Mouse (Mus musculus) midbrain, embryonic 15.5 days (tissue): ENCODE results near the gene A030005K14Rik. TPM values are rescaled to one million over a fixed set of nuclear protein-coding genes. Genes with fewer than 3 reads are reported as not detected.

Experiments
- ATAC-seq: fragments of 200-750 bp; cut with Nextera tagmentation; replicated peaks from 2 replicates; pipeline ENCODE4 v1.8.0; 2017; ENCODE audit warnings: moderate TSS enrichment
- H3K27ac ChIP-seq: fragments of 300-500 bp; sonication (generic); 2 replicates; pipeline ENCODE4 v1.5.1; 2015; ENCODE audit warnings: mild to moderate bottlenecking, inconsistent platforms
- H3K27me3 ChIP-seq: fragments of 300-500 bp; sonication (generic); replicated peaks from 2 replicates; pipeline ENCODE4 v1.6.1; 2015; ENCODE audit warnings: inconsistent platforms
- H3K36me3 ChIP-seq: fragments of 300-500 bp; sonication (generic); replicated peaks from 2 replicates; pipeline ENCODE4 v1.6.1; 2015; ENCODE audit warnings: inconsistent platforms
- H3K4me1 ChIP-seq: fragments of 300-500 bp; sonication (generic); 2 replicates; pipeline ENCODE4 v1.6.1; 2015; ENCODE audit warnings: inconsistent platforms
- H3K4me2 ChIP-seq: fragments of 300-500 bp; sonication (generic); 2 replicates; pipeline ENCODE4 v1.6.1; 2015; ENCODE audit warnings: inconsistent platforms, mild to moderate bottlenecking, moderate library complexity
- H3K4me3 ChIP-seq: fragments of 300-500 bp; sonication (generic); 2 replicates; pipeline ENCODE4 v1.5.1; 2015; ENCODE audit warnings: mild to moderate bottlenecking, inconsistent platforms
- H3K9ac ChIP-seq: fragments of 300-500 bp; sonication (generic); 2 replicates; pipeline ENCODE4 v1.6.1; 2015; ENCODE audit warnings: mild to moderate bottlenecking, inconsistent platforms
- H3K9me3 ChIP-seq: fragments of 300-500 bp; sonication (generic); 2 replicates; pipeline ENCODE4 v1.6.1; 2016; ENCODE audit warnings: inconsistent platforms
- WGBS: fragments of 180-500 bp; shearing (Covaris S2); methylation state at CpG from one replicate; pipeline ENCODE4 v1.1.7; 2015; ENCODE audit warnings: mixed read lengths; 5-methylcytosine and 5-hydroxymethylcytosine counted together
- polyA plus RNA-seq: library from polyadenylated mRNA; unstranded; fragments of >200 nt; fragmentation: Nextera tagmentation; extraction: Ambion mirVana; gene quantifications from 2 replicates; pipeline ENCODE4 v1.2.1, GENCODE M21; 2015

A030005K14Rik gene
- not detected in 2 replicates for polyA plus RNA-seq

GRCm38 (mm10) chr1:83059278-83059677 is at the start of gene A030005K14Rik:
Gene A030005K14Rik (minus strand): TSS chr1:83059378.
- H3K9me3 ChIP-seq, result no peaks in the 10 kb centered on the region
- no peak for ATAC-seq
- no peak within 1 kb of the TSS for H3K27ac ChIP-seq
- no peak within 1 kb of the TSS for H3K4me3 ChIP-seq
- H3K9ac ChIP-seq, result no peak within 1 kb of the TSS
- no peaks in the 10 kb centered on the region for H3K4me1 ChIP-seq
- WGBS, result 90% methylated on average over 9 of the region's 9 CpGs
- no peaks in the 10 kb centered on the region for H3K27me3 ChIP-seq
- H3K4me2 ChIP-seq, result no peak within 1 kb of the TSS
- no peaks in the 10 kb centered on the region for H3K36me3 ChIP-seq

GRCm38 (mm10) chr1:83107410-83107978 is 48.3 kb upstream of the A030005K14Rik start:
- Histone ChIP-seq H3K4me3 (no peak overlapping the region), H3K36me3 (no peaks in the 10 kb centered on the region), H3K4me2 (no peak overlapping the region), H3K27me3 (no peaks in the 10 kb centered on the region), H3K9ac (no peak overlapping the region), H3K9me3 (no peaks in the 10 kb centered on the region), H3K4me1 (no peaks in the 10 kb centered on the region), H3K27ac (no peak overlapping the region)
- no peak for ATAC-seq
- WGBS, result 82% methylated on average over 5 of the region's 5 CpGs

DNA sequence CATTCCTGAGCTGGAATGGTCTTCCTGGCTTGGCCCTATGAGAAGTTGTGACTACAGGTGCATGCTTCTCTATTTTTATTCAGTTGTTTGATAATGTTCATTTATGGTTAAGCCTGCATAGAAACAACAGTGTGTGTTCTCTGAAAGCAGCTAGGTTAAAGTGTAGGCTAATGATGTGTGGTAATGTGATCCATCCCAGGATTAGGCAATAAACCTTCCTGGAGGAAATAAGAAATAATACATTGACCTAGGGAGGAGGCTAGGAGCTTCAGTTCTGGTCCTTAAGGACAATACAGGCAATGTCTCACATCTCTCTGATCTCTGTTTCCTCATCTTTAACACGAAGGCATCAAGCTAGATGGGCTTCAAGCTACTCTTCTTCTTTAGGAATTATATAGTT is 46.3 kb upstream of the A030005K14Rik start:
- no peaks in the 10 kb centered on the region for H3K27me3 ChIP-seq
- 63% methylated on average over 1 of the region's 1 CpGs for WGBS
- no peak overlapping the region for H3K4me2 ChIP-seq
- H3K9me3 ChIP-seq, result no peaks in the 10 kb centered on the region
- no peaks in the 10 kb centered on the region for H3K36me3 ChIP-seq
- no peaks in the 10 kb centered on the region for H3K4me1 ChIP-seq
- no peak overlapping the region for H3K27ac ChIP-seq
- ATAC-seq, result no peak
- H3K9ac ChIP-seq, result no peak overlapping the region
- no peak overlapping the region for H3K4me3 ChIP-seq

DNA sequence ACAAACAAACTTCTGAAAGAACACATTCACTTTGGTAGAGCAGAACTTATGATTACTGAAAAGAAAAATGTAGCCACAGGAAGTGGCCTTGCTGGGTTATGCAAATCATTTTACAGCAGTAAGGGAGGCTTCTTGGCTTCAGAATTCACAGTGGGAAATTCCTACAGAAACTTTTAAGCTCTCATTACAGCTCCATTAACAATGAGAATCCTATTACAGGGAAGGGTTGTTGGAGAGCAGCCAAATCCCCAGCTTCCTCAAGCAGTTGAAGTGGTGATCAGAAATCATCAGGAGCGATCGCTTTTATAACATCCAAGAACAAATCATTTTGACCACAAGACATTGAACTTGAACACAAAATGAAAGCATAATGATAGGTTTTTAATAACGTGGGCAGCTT is 42.7 kb upstream of the A030005K14Rik start:
- no peak overlapping the region for H3K9ac ChIP-seq
- no peaks in the 10 kb centered on the region for H3K36me3 ChIP-seq
- H3K4me2 ChIP-seq, result no peak overlapping the region
- no peak for ATAC-seq
- no peak overlapping the region for H3K4me3 ChIP-seq
- no peak overlapping the region for H3K27ac ChIP-seq
- no peaks in the 10 kb centered on the region for H3K9me3 ChIP-seq
- no peaks in the 10 kb centered on the region for H3K4me1 ChIP-seq
- WGBS, result 46% methylated on average over 3 of the region's 3 CpGs
- H3K27me3 ChIP-seq, result no peaks in the 10 kb centered on the region

DNA sequence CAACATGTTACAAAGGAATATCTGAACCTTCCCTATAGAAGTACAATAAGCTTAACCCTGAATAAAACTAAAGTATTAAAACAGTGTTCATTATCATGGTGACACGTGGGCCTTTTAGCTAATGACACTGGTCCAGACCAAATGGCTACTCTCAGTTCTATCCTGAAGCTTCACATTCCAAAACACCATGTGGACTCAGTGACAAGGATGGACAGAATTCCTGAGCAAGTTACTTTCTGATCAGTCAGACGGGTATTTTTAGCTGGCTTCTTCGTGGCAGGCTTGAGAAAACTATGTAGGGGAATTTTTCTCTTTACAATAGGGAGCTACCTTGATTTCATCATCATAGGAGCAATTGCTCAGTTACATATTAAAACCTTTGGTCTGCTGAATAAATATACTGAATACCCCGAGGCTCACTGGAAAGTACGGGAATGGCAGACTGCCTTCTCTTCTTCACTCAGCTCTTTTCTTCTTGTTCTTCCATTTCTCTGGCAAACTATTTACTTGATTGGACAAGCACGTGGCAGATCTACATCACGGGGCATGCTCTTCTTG is 40.5 kb upstream of the A030005K14Rik start:
- 73% methylated on average over 7 of the region's 7 CpGs for WGBS
- no peak overlapping the region for H3K4me2 ChIP-seq
- H3K4me1 ChIP-seq, result no peaks in the 10 kb centered on the region
- H3K4me3 ChIP-seq, result no peak overlapping the region
- ATAC-seq, result no peak
- H3K9ac ChIP-seq, result no peak overlapping the region
- H3K36me3 ChIP-seq, result no peaks in the 10 kb centered on the region
- no peaks in the 10 kb centered on the region for H3K27me3 ChIP-seq
- H3K9me3 ChIP-seq, result no peaks in the 10 kb centered on the region
- H3K27ac ChIP-seq, result no peak overlapping the region

DNA sequence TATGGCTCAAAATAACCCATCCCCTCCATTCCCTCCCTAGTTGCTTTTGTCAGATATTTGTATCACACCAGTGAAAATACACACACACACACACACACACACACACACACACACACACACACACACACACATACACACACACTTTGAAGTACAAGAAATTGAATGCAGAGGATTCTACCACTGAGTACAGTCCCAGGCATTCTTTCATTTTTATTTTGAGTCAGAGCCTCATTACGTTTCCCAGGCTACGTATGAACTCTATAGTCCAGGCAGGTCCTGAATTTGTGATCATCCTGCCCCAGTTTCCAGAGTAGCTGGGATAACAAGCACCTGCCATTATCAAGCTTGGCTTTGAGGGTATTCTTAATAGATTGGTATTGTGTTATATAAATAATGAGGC is 40.0 kb upstream of the A030005K14Rik start:
- 0 out of 2 replicates have a peak, but pooled peaks have one; percentile 48 for ATAC-seq
- no peaks in the 10 kb centered on the region for H3K36me3 ChIP-seq
- H3K4me1 ChIP-seq, result no peaks in the 10 kb centered on the region
- no peak overlapping the region for H3K9ac ChIP-seq
- WGBS, result 77% methylated on average over 2 of the region's 2 CpGs
- no peak overlapping the region for H3K4me2 ChIP-seq
- H3K4me3 ChIP-seq, result no peak overlapping the region
- H3K9me3 ChIP-seq, result no peaks in the 10 kb centered on the region
- no peak overlapping the region for H3K27ac ChIP-seq
- H3K27me3 ChIP-seq, result no peaks in the 10 kb centered on the region

DNA sequence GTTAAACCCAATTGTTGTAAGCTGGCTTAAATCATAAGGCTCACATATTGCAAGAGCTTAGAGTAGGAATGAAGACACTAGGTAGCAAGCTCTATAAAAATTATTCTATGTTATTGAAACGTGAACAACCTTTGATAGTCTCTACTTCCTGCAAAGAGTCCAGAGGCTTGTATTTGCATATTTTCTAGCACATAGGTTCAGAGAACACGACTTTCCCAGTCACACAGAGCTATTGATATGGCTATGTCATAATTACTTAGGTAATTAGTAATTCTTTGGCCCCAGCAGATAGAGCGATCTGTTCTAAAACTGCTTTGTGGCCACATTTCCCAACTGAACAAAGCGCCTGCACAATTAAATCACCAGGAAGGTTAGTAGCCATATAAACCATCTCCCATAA is 37.8 kb upstream of the A030005K14Rik start:
- 79% methylated on average over 4 of the region's 4 CpGs for WGBS
- Histone ChIP-seq H3K27ac (no peak overlapping the region), H3K4me1 (no peaks in the 10 kb centered on the region), H3K4me3 (no peak overlapping the region), H3K36me3 (no peaks in the 10 kb centered on the region), H3K9me3 (no peaks in the 10 kb centered on the region), H3K9ac (no peak overlapping the region), H3K4me2 (no peak overlapping the region), H3K27me3 (no peaks in the 10 kb centered on the region)
- no peak for ATAC-seq

DNA sequence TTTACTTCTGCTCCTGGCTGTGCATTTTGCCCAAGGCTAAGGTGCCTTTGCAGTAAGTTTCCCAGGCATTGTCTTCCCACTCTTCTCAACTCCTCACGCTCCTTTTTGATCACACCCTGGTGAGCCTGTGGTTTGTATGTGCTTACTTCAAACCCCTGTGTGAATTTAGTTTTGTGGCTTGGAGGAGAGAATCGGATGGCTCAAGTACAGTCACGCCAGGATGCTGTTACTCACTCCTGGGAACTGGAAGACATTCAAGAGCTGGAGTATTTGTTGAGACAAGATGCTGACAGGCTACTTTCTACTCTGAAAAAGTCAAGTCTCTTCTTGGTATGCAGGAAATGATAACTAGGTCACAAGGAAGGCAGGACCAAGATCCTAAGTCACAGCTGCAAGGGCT is 32.1 kb upstream of the A030005K14Rik start:
- H3K9ac ChIP-seq, result no peak overlapping the region
- H3K36me3 ChIP-seq, result no peaks in the 10 kb centered on the region
- H3K4me2 ChIP-seq, result no peak overlapping the region
- no peak overlapping the region for H3K4me3 ChIP-seq
- H3K27ac ChIP-seq, result no peak overlapping the region
- ATAC-seq, result no peak
- 80% methylated on average over 3 of the region's 3 CpGs for WGBS
- H3K9me3 ChIP-seq, result no peaks in the 10 kb centered on the region
- H3K27me3 ChIP-seq, result no peaks in the 10 kb centered on the region
- no peaks in the 10 kb centered on the region for H3K4me1 ChIP-seq

DNA sequence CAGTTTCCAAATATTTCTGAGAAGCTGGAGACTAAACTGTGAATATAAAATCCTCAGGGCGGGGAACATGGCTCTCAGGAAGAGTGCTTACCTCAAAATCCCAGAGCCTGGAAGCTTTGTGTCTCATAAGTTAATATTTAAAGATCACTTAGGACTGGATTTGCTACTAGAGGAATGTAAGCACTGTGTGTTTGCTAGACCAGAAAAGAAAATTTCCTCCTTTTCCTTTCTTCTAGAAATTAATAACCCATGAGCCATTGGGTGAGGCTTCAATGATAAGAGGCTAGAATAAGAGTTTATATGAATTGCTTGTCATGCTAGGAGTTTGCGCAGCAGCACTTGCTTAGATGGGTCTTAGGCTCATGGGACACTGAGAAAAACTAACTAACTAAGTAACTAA is 25.6 kb upstream of the A030005K14Rik start:
- no peak overlapping the region for H3K4me3 ChIP-seq
- 94% methylated on average over 2 of the region's 2 CpGs for WGBS

GRCm38 (mm10) chr1:83077016-83077415 is 17.8 kb upstream of the A030005K14Rik start:
- Histone ChIP-seq H3K9me3 (no peaks in the 10 kb centered on the region), H3K36me3 (no peaks in the 10 kb centered on the region), H3K4me3 (no peak overlapping the region), H3K9ac (no peak overlapping the region), H3K4me1 (no peaks in the 10 kb centered on the region; the same call in 1 of the 2 replicates), H3K4me2 (no peak overlapping the region), H3K27ac (no peak overlapping the region), H3K27me3 (no peaks in the 10 kb centered on the region)
- ATAC-seq, result no peak
- WGBS, result 87% methylated on average over 6 of the region's 6 CpGs

More for the DNA sequence above, 25.6 kb upstream of the A030005K14Rik start:
- no peak overlapping the region for H3K4me2 ChIP-seq
- no peak overlapping the region for H3K9ac ChIP-seq
- no peaks in the 10 kb centered on the region for H3K27me3 ChIP-seq
- H3K36me3 ChIP-seq, result no peaks in the 10 kb centered on the region
- H3K9me3 ChIP-seq, result no peaks in the 10 kb centered on the region
- ATAC-seq, result no peak
- H3K4me1 ChIP-seq, result no peaks in the 10 kb centered on the region
- H3K27ac ChIP-seq, result no peak overlapping the region

- Histone ChIP-seq H3K27ac (peak overlapping the region; percentile 36; the same call in 1 of the 2 replicates), H3K4me1 (no peaks in the 10 kb centered on the region; the same call in 1 of the 2 replicates), H3K27me3 (no peaks in the 10 kb centered on the region), H3K4me2 (peak overlapping the region; percentile 41), H3K9ac (no peak overlapping the region), H3K9me3 (no peaks in the 10 kb centered on the region), H3K4me3 (peak overlapping the region; percentile 27), H3K36me3 (no peaks in the 10 kb centered on the region)
- WGBS, result 45% methylated on average over 11 of the region's 11 CpGs
- peak; percentile 96 for ATAC-seq
Measured at GRCm38 (mm10) chr1:83076190-83076917, 17.2 kb upstream of the A030005K14Rik start.

- H3K9ac ChIP-seq, result no peak overlapping the region
- H3K4me2 ChIP-seq, result peak overlapping the region; percentile 41
- H3K27me3 ChIP-seq, result no peaks in the 10 kb centered on the region
- H3K27ac ChIP-seq, result peak overlapping the region; percentile 36; the same call in 1 of the 2 replicates
- 34% methylated on average over 15 of the region's 15 CpGs for WGBS
- H3K36me3 ChIP-seq, result no peaks in the 10 kb centered on the region
- H3K4me1 ChIP-seq, result no peaks in the 10 kb centered on the region; the same call in 1 of the 2 replicates
- H3K9me3 ChIP-seq, result no peaks in the 10 kb centered on the region
- peak overlapping the region; percentile 27 for H3K4me3 ChIP-seq
- peak; percentile 85 for ATAC-seq
Measured at GRCm38 (mm10) chr1:83075526-83076189, 16.5 kb upstream of the A030005K14Rik start.
